Mouse (Mus musculus) Patski (cell line): ENCODE results near the gene Xpo4. TPM values are rescaled to one million over a fixed set of nuclear protein-coding genes. Genes with fewer than 3 reads are reported as not detected.

ENCODE experiments used
- ATAC-seq: fragments of 100-300 bp; one replicate; pipeline ENCODE4 v1.8.0; 2021
- CTCF ChIA-PET: fragments of 350-600 bp; sonication (Branson Sonifier 250); formaldehyde crosslinking; loops from one replicate; lab custom pipeline; 2022; ENCODE audit warnings: inconsistent platforms; lab: Charles Lee
- POLR2A ChIA-PET: fragments of 350-600 bp; sonication (Branson Sonifier 250); formaldehyde crosslinking; loops from one replicate; lab custom pipeline; 2022; ENCODE audit warnings: antibody characterized with exemption, inconsistent platforms; lab: Charles Lee
- DNase-seq: peaks from one replicate; pipeline ENCODE4 v3.0.0-alpha.2; 2011; ENCODE audit warnings: low read depth, low spot score
- H3K27me3 ChIP-seq: fragments of 371-371 bp; one replicate; pipeline ENCODE4 v1.5.1; 2021
- CTCF ChIP-seq: fragments of 100-300 bp; IDR thresholded peaks from one replicate; pipeline ENCODE4 v1.5.1; 2021
- in situ Hi-C: fragments of 300-500 bp; cut with MboI; formaldehyde crosslinking; loops from 3 replicates; pipeline ENCODE4 v1.11.1; 2018; ENCODE audit warnings: low pct_unique_long_range_greater_than_20kb, mixed read lengths
- polyA plus RNA-seq: library from polyadenylated mRNA; unstranded; gene quantifications from one replicate; pipeline ENCODE4 v1.2.3, GENCODE M21; 2021

Xpo4 gene
- polyA plus RNA-seq, 1 experiment from 2014 or later: 11.9 TPM

DNA sequence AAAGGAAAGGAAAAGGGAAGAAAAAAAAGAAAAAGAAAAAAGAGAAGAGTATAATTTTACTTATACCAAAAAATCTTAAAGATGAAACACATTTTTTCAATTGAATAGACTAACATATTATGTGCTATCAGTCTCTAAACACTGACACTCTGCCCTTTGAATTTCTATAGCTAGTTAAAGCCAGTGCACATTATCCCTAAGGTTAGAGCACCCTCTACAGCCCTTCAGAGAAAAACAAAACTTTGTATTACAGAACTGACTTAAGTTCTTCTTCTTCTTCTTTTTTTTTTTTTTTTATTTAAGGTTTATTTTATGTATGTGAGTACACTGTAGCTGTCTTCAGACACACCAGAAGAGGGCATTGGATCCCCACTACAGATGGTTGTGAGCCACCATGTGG is 15.7 kb downstream of the Xpo4 start:
- H3K27me3 ChIP-seq: no peaks in the 10 kb centered on the region
- in situ Hi-C loops: no loop called here
- ChIA-PET POLR2A (interaction anchor here (0.6 kb wide), 1 partner anchor 173 kb away, joined by 4 read pairs; no protein-coding TSS in a partner anchor), CTCF (interaction anchor here (1.1 kb wide), 1 partner anchor 174 kb away, joined by 3 read pairs; no protein-coding TSS in a partner anchor)
- no peak for ATAC-seq
- DNase-seq: no peak
- peak; percentile 21 for TF ChIP-seq CTCF

DNA sequence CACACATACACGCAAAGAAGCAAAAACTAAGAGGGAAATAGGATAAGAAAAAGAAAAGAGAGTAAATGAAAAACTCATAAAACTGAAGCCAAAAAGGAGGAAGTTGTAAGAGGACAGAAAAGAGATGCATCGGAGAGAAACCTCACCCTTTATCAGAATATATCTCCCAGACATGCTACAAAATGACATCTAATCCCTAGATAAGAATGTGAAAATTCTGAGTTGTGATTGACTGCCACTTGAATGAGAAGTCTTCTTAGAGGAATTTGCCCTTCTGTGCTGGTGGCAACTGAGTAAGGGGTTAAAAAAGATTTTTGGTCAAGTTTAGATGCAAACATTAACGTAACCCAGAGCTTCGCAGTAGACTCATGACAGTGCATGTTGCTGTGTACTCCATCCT is 19.1 kb downstream of the Xpo4 start:
- H3K27me3 ChIP-seq: no peaks in the 10 kb centered on the region
- DNase-seq (no peak), ATAC-seq (no peak)
- ChIA-PET CTCF (no interaction called here), POLR2A (no interaction called here)
- in situ Hi-C loops: no loop called here
- TF ChIP-seq CTCF: no peak

DNA sequence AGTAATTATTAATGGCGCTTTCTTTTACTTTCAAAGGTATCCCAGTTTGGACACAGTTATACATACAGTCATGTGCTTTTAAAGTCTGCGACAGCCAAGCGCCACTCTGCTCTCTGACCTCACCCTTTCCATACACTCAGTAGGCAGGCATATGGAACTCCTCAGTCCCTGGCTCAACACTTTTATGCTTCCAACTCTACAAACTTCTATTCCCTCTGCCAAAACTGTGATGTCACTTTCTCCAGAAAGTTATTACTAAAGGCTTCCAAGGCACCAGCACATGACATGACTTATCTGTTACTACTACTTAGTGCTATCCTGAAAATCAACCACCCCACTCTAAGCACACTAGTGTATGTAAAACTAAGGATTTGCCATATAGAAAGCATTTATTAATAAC is 26.1 kb downstream of the Xpo4 start:
- DNase-seq (no peak), ATAC-seq (no peak)
- POLR2A ChIA-PET: no interaction called here
- CTCF ChIA-PET: no interaction called here
- TF ChIP-seq CTCF: no peak
- in situ Hi-C loops: no loop called here
- no peaks in the 10 kb centered on the region for H3K27me3 ChIP-seq

DNA sequence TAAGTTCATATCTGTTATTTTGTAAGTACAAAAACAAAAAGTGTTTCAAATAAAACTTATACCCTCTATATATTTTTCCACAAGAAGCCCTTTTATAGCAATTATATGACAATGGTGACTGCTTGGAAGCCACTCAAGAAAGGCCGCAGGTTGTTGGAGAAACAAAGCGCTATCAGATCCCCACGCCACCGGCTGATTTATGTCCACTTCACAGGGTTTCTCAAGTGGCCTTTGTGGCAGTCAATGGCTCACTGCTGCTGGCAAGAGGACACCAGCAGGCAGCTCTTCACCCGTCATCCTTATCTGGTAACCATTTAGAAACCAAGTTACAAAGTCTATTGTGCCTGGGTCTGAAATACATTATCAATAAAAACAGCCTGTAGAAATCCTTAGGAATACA is 31.1 kb downstream of the Xpo4 start:
- in situ Hi-C loops: no loop called here

DNA sequence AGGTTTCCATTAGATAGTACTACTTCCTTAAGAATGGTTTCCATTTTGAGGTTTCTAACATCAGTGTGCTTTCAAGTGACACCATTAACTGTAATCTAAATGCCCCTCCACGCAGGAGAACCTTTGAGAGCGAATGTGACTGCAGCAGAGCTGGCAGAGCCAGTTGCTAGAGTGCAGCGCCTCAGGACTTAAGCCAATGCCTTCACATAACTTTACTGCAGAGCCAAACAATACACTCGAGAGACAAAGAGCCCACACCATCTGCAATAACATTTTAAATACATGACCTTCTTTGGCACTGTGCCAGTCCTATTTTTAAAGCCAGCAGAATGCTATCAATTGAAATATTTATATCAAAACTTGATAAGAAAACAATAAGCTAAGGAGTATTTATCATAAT is 35.6 kb downstream of the Xpo4 start:
- POLR2A ChIA-PET: no interaction called here
- no peaks in the 10 kb centered on the region for H3K27me3 ChIP-seq
- ATAC-seq (no peak), DNase-seq (no peak)
- CTCF ChIA-PET: no interaction called here
- TF ChIP-seq CTCF: no peak
- in situ Hi-C loops: no loop called here

More for the DNA sequence above, 31.1 kb downstream of the Xpo4 start:
- ChIA-PET CTCF (interaction anchor here (0.9 kb wide), 1 partner anchor 29 kb away, joined by 3 read pairs; no protein-coding TSS in a partner anchor), POLR2A (no interaction called here)
- DNase-seq (no peak), ATAC-seq (no peak)
- H3K27me3 ChIP-seq: no peaks in the 10 kb centered on the region
- no peak for TF ChIP-seq CTCF

DNA sequence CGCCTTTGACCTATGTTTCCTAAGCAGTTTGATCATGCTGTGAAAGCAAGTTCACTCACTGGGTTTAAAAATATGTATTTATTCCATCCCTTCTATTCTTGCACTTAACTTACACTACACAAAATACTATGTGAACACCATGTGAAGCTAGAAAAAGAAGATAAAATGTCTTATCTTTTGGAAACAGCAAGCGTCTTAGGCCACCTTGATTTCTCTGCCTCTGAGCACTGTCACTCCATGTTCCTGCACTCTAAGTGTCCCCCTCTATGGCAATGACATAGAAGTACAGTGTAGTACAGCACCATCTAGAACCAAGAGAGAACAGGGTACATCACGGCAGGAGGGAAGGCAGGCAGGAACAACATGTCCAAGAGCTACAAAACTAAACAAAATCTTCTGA is 42.3 kb downstream of the Xpo4 start:
- CTCF ChIA-PET: interaction anchor here (0.6 kb wide), 1 partner anchor 14 kb away, joined by 3 read pairs; no protein-coding TSS in a partner anchor
- POLR2A ChIA-PET: interaction anchor here (0.6 kb wide), 1 partner anchor 12 kb away, joined by 4 read pairs; no protein-coding TSS in a partner anchor
- in situ Hi-C loops: loop anchor here (5.0 kb wide), 1 partner anchor 251 kb away; no protein-coding TSS in a partner anchor
- H3K27me3 ChIP-seq: no peaks in the 10 kb centered on the region
- ATAC-seq (no peak), DNase-seq (no peak)
- no peak for TF ChIP-seq CTCF

DNA sequence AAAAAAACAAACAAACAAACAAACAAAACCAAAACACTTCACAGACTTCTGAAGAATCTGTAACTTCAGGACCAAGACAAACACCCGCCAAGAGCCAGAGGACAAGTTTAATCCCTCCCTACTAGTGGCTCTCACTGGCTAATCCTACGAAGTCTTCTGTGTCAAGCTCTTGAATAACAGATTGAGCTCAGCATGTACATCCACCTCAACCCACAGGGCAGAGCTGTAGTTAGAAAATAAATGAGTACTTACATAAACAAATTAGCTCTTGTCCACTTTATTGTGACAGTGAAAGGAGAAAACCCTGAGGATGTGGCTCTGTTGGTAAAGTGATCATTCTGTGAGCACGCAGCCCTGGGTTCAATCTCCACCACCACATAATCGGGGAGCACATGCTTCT is 43.5 kb downstream of the Xpo4 start:
- in situ Hi-C loops: loop anchor here (5.0 kb wide), 1 partner anchor 249 kb away; no protein-coding TSS in a partner anchor
- no peak for DNase-seq
- no peak for TF ChIP-seq CTCF
- ATAC-seq: no peak
- CTCF ChIA-PET: interaction anchor here (1.4 kb wide), 1 partner anchor 91 kb away, joined by 3 read pairs; no protein-coding TSS in a partner anchor
- no peaks in the 10 kb centered on the region for H3K27me3 ChIP-seq
- POLR2A ChIA-PET: interaction anchor here (0.8 kb wide), 1 partner anchor 22 kb away, joined by 3 read pairs; no protein-coding TSS in a partner anchor

DNA sequence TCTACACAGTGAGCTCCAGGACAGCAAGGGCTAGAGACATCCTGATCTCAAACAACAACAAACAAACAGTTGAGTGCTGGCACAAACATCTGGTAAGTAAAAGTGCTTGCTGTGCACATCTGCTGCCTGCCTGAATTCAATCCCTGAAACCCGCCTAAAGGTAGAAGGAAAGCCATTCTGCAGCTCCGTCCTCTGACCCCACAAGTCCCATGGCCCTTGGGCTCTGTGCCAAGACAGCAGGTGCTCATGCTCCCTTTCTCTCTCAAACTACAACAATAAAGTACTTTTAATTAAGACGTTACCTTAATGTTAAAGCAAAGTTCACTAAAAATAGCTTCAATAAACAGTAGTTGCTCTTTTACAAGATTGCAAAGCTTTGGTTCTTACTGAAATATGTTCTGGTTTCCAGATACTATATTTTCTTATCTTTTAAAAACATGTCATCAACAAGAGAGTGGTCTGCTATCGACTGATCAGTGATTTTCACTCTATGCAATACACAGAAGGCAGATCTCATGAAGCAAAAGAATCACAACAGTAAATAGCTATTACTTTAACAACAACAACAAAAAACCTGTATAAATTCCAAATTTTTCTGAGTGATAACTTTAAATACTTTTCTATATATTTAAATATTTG is 44.5 kb downstream of the Xpo4 start:
- in situ Hi-C loops: loop anchor here (5.0 kb wide), 1 partner anchor 248 kb away; no protein-coding TSS in a partner anchor
- DNase-seq (no peak), ATAC-seq (no peak)
- no peaks in the 10 kb centered on the region for H3K27me3 ChIP-seq
- ChIA-PET POLR2A (no interaction called here), CTCF (interaction anchor here (1.4 to 1.6 kb wide), 2 partner anchors 16 to 90 kb away, joined by 3 read pairs; no protein-coding TSS in a partner anchor)
- no peak for TF ChIP-seq CTCF

DNA sequence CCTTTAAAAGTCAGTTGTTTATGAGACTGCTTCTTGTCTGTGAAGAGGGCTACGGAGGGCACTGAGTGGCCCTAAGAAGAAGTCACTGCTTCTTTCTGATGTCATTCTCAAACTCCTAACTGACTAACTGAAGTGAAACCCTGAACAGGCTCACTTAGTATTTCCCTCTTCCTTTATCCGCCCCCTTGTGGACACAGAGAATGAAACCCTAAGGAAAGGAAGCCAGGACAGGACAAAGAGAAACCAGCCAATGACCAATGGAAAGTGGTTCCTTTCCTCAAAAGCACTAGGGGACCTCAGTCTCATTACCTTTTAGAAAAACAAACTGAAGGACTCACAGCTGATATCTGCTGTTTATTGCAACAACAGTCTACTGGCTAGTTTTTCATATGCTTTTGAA is 45.7 kb downstream of the Xpo4 start:
- TF ChIP-seq CTCF: peak; percentile 61
- in situ Hi-C loops: no loop called here
- no peaks in the 10 kb centered on the region for H3K27me3 ChIP-seq
- ATAC-seq: peak; percentile 21
- no peak for DNase-seq
- ChIA-PET CTCF (interaction anchor here (1.6 kb wide), 1 partner anchor 17 kb away, joined by 3 read pairs; no protein-coding TSS in a partner anchor), POLR2A (no interaction called here)

DNA sequence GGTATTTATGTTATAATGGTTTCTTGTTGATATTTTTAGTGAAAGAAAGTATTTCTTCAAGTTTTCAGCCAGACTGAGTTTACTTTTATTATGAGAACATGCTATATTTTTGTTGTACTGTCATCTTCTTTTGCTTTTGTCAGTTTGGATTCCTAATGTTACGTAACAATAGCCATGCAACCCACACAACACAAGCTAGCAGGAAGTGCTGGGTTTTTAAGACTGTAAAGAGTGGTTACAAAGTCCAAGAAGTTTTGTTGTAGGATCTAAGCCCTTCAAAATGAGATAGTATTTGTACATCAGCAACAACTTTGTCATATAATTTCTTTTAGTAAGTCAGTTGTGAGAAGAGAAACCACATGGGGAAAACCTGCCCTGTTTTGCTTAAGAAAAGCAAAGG is 47.6 kb downstream of the Xpo4 start:
- no peak for ATAC-seq
- ChIA-PET CTCF (interaction anchor here (1.2 to 1.5 kb wide), 3 partner anchors 10 to 84 kb away, joined by 3 to 6 read pairs (median 5); no protein-coding TSS in a partner anchor), POLR2A (interaction anchor here (1.7 kb wide), 1 partner anchor 9 kb away, joined by 4 read pairs; no protein-coding TSS in a partner anchor)
- no peak for TF ChIP-seq CTCF
- no peak for DNase-seq
- in situ Hi-C loops: no loop called here
- H3K27me3 ChIP-seq: no peaks in the 10 kb centered on the region
